Mouse (Mus musculus) heart, postnatal 0 days (tissue): ENCODE data around the gene Tmprss3. TPM values are rescaled to one million over a fixed set of nuclear protein-coding genes. Genes with fewer than 3 reads are reported as not detected.

Experiments
- ATAC-seq: fragments of 200-750 bp; cut with Nextera tagmentation; 2 replicates; pipeline ENCODE4 v1.8.0; 2017; ENCODE audit warnings: low read depth, moderate number of reproducible peaks, moderate library complexity; ENCODE audit not compliant: insufficient read depth
- DNase-seq: peaks from one replicate; pipeline ENCODE4 v3.0.0-alpha.2; 2016; ENCODE audit warnings: low spot score
- H3K27ac ChIP-seq: fragments of 300-500 bp; sonication (generic); 2 replicates; pipeline ENCODE4 v1.5.1; 2014; ENCODE audit warnings: low read depth, mild to moderate bottlenecking
- H3K27me3 ChIP-seq: fragments of 300-500 bp; sonication (generic); 2 replicates; pipeline ENCODE4 v1.6.1; 2014; ENCODE audit warnings: low read length, mixed read lengths; ENCODE audit not compliant: control insufficient read depth, insufficient read depth
- H3K36me3 ChIP-seq: fragments of 300-500 bp; sonication (generic); replicated peaks from 2 replicates; pipeline ENCODE4 v1.6.1; 2014; ENCODE audit warnings: low read length, mixed read lengths; ENCODE audit not compliant: control insufficient read depth, insufficient read depth
- H3K4me1 ChIP-seq: fragments of 300-500 bp; sonication (generic); 2 replicates; pipeline ENCODE4 v1.6.1; 2014; ENCODE audit warnings: antibody characterized with exemption; ENCODE audit not compliant: control insufficient read depth, insufficient read depth
- H3K4me2 ChIP-seq: fragments of 300-500 bp; sonication (generic); 2 replicates; pipeline ENCODE4 v1.6.1; 2014; ENCODE audit warnings: low read depth, mild to moderate bottlenecking, low read length, moderate library complexity
- H3K4me3 ChIP-seq: fragments of 300-500 bp; sonication (generic); 2 replicates; pipeline ENCODE4 v1.5.1; 2014; ENCODE audit warnings: low read depth, low read length
- H3K9ac ChIP-seq: fragments of 300-500 bp; sonication (generic); replicated peaks from 2 replicates; pipeline ENCODE4 v1.6.1; 2014; ENCODE audit warnings: low read depth, low read length, mixed read lengths
- H3K9me3 ChIP-seq: fragments of 300-500 bp; sonication (generic); replicated peaks from 2 replicates; pipeline ENCODE4 v1.6.1; 2016; ENCODE audit warnings: low read length; ENCODE audit not compliant: control insufficient read depth
- CTCF ChIP-seq: IDR thresholded peaks from 2 replicates; pipeline ENCODE4 v1.5.1; 2016; ENCODE audit warnings: antibody characterized with exemption, control low read depth, low read depth
- EP300 ChIP-seq: IDR thresholded peaks from 2 replicates; pipeline ENCODE4 v1.6.1; 2016; ENCODE audit warnings: antibody characterized with exemption, low read depth
- WGBS: fragments of 180-500 bp; shearing (Covaris S2); extraction: QIAGEN DNeasy Blood & Tissue Kit; methylation state at CpG from one replicate; pipeline ENCODE4 v1.1.7; 2014; 5-methylcytosine and 5-hydroxymethylcytosine counted together
- polyA plus RNA-seq: library from polyadenylated mRNA; unstranded; fragments of >200 nt; fragmentation: Nextera tagmentation; extraction: Ambion mirVana; gene quantifications from 2 replicates; pipeline ENCODE4 v1.2.1, GENCODE M21; 2015
- total RNA-seq: library from RNA; depleted of rRNA; stranded (reverse); fragments of >200 nt; gene quantifications from 2 replicates; pipeline ENCODE4 v1.2.3, GENCODE M21; 2014; ENCODE audit warnings: low replicate concordance

The Tmprss3 gene
- total and polyA plus RNA-seq, 2 experiments from 2014 or later = not detected

- H3K9ac ChIP-seq = no peak overlapping the region
- TF ChIP-seq EP300 (no peak), CTCF (peak; percentile 88)
- no peak overlapping the region for H3K27ac ChIP-seq
- no peaks in the 10 kb centered on the region for H3K27me3 ChIP-seq
- H3K4me1 ChIP-seq = no peaks in the 10 kb centered on the region
- ATAC-seq (no peak; the same call in 1 of the 2 replicates), DNase-seq (peak; percentile 59)
- H3K36me3 ChIP-seq = no peaks in the 10 kb centered on the region
- no peaks in the 10 kb centered on the region for H3K9me3 ChIP-seq
- H3K4me2 ChIP-seq = no peak overlapping the region
- H3K4me3 ChIP-seq = no peak overlapping the region
- WGBS = 16% methylated on average over 5 of the region's 5 CpGs
These were observed 60.4 kb downstream of the Tmprss3 start for GRCm38 (mm10) chr17:31138398-31138797.

- DNase-seq = no peak
- ATAC-seq = no peak
- no peaks in the 10 kb centered on the region for H3K4me1 ChIP-seq
These were observed 62.0 kb downstream of the Tmprss3 start for GRCm38 (mm10) chr17:31136821-31137220.

GRCm38 (mm10) chr17:31136291-31136690 is 62.5 kb downstream of the Tmprss3 start:
- no peak for ATAC-seq
- Histone ChIP-seq H3K27ac (no peak overlapping the region), H3K9me3 (no peaks in the 10 kb centered on the region), H3K4me2 (no peak overlapping the region), H3K27me3 (no peaks in the 10 kb centered on the region), H3K4me1 (no peaks in the 10 kb centered on the region), H3K36me3 (no peaks in the 10 kb centered on the region), H3K9ac (no peak overlapping the region), H3K4me3 (no peak overlapping the region)
- TF ChIP-seq CTCF = no peak
- no peak for TF ChIP-seq EP300
- DNase-seq = no peak
- WGBS = 37% methylated on average over 3 of the region's 3 CpGs

More at GRCm38 (mm10) chr17:31136821-31137220, 62.0 kb downstream of the Tmprss3 start:
- WGBS = 82% methylated on average over 1 of the region's 1 CpGs
- Histone ChIP-seq H3K9me3 (no peaks in the 10 kb centered on the region), H3K36me3 (no peaks in the 10 kb centered on the region), H3K27ac (no peak overlapping the region), H3K4me2 (no peak overlapping the region), H3K27me3 (no peaks in the 10 kb centered on the region), H3K4me3 (no peak overlapping the region), H3K9ac (no peak overlapping the region)
- no peak for TF ChIP-seq CTCF
- TF ChIP-seq EP300 = no peak

GRCm38 (mm10) chr17:31134913-31135312 is 63.9 kb downstream of the Tmprss3 start:
- Histone ChIP-seq H3K4me1 (no peaks in the 10 kb centered on the region), H3K9me3 (no peaks in the 10 kb centered on the region), H3K4me2 (no peak overlapping the region), H3K9ac (no peak overlapping the region), H3K27me3 (no peaks in the 10 kb centered on the region), H3K4me3 (no peak overlapping the region), H3K27ac (no peak overlapping the region), H3K36me3 (no peaks in the 10 kb centered on the region)
- 62% methylated on average over 6 of the region's 6 CpGs for WGBS
- ATAC-seq (no peak), DNase-seq (no peak)
- TF ChIP-seq EP300 (no peak), CTCF (no peak)

- TF ChIP-seq CTCF (no peak), EP300 (no peak)
- WGBS = 63% methylated on average over 15 of the region's 15 CpGs
- no peak overlapping the region for H3K4me2 ChIP-seq
- no peaks in the 10 kb centered on the region for H3K27me3 ChIP-seq
- H3K4me3 ChIP-seq = no peak overlapping the region
- H3K4me1 ChIP-seq = no peaks in the 10 kb centered on the region
- no peak overlapping the region for H3K27ac ChIP-seq
- no peaks in the 10 kb centered on the region for H3K9me3 ChIP-seq
- no peak overlapping the region for H3K9ac ChIP-seq
- no peak for ATAC-seq
- DNase-seq = no peak
- no peaks in the 10 kb centered on the region for H3K36me3 ChIP-seq
These were observed 65.0 kb downstream of the Tmprss3 start for GRCm38 (mm10) chr17:31133776-31134175.

GRCm38 (mm10) chr17:31131269-31131821 is 67.4 kb downstream of the Tmprss3 start:
- no peak overlapping the region for H3K4me3 ChIP-seq
- no peaks in the 10 kb centered on the region for H3K36me3 ChIP-seq
- H3K4me2 ChIP-seq = no peak overlapping the region
- 65% methylated on average over 10 of the region's 10 CpGs for WGBS
- H3K27ac ChIP-seq = no peak overlapping the region
- no peaks in the 10 kb centered on the region for H3K9me3 ChIP-seq
- H3K9ac ChIP-seq = no peak overlapping the region
- ATAC-seq (no peak), DNase-seq (no peak)
- H3K4me1 ChIP-seq = no peaks in the 10 kb centered on the region
- TF ChIP-seq EP300 (no peak), CTCF (no peak)
- no peaks in the 10 kb centered on the region for H3K27me3 ChIP-seq
